Mouse (Mus musculus) ES-E14 (cell line): Measurements from ENCODE around the gene Gdap1l1.

Source experiments
- CHD2 ChIP-seq: IDR thresholded peaks from 2 replicates; pipeline ENCODE4 v1.6.1; 2014; ENCODE audit warnings: mild to moderate bottlenecking, low read depth, low read length, inconsistent platforms
- HCFC1 ChIP-seq: IDR thresholded peaks from 2 replicates; pipeline ENCODE4 v1.6.1; 2012; ENCODE audit warnings: low read length, inconsistent platforms, borderline replicate concordance; ENCODE audit not compliant: insufficient read depth

- no peak for TF ChIP-seq HCFC1
- TF ChIP-seq CHD2, result no peak
Measured at GRCm38 (mm10) chr2:163492018-163492417, 53.7 kb downstream of the Gdap1l1 start, which contains the start of gene R3hdml.
